Mouse (Mus musculus): ENCODE measurements around the gene Ttc9c. TPM values are rescaled to one million over a fixed set of nuclear protein-coding genes. Genes with fewer than 3 reads are reported as not detected.

Ttc9c gene
- 78.7 and 83.9 TPM in 2 replicates for polyA plus RNA-seq (2016; fragmentation: Nextera tagmentation; extraction: Ambion mirVana)

GRCm38 (mm10) chr19:8818801-8819595, at the start of gene Ttc9c:
TSS of gene Ttc9c (minus strand) at chr19:8819333.
- Histone ChIP-seq H3K9me3 (no peaks in the 10 kb centered on the region), H3K27me3 (no peaks in the 10 kb centered on the region), H3K36me3 (replicated peaks) (peaks cover 38% of the 10 kb centered on the region), H3K4me1 (peaks cover 55% of the 10 kb centered on the region), H3K4me2 (peak within 1 kb of the TSS; percentile 98), H3K4me3 (replicated peaks) (peak within 1 kb of the TSS; percentile 99), H3K27ac (peak within 1 kb of the TSS; percentile 100), H3K9ac (peak within 1 kb of the TSS; percentile 98)
- peak; percentile 94 for ATAC-seq (ENCODE audit: low FRiP score)
- under 1% methylated on average over 33 of the region's 33 CpGs for WGBS

- no peak overlapping the region for H3K9ac ChIP-seq
- H3K36me3 ChIP-seq (replicated peaks) = no peaks in the 10 kb centered on the region
- H3K27me3 ChIP-seq = no peaks in the 10 kb centered on the region
- WGBS = 85% methylated on average over 6 of the region's 6 CpGs
- no peak overlapping the region for H3K4me2 ChIP-seq
- no peaks in the 10 kb centered on the region for H3K9me3 ChIP-seq
- ATAC-seq (ENCODE audit: low FRiP score) = no peak
- no peak overlapping the region for H3K4me3 ChIP-seq (replicated peaks)
- H3K27ac ChIP-seq = no peak overlapping the region
- H3K4me1 ChIP-seq = no peaks in the 10 kb centered on the region
These were observed 45.1 kb upstream of the Ttc9c start for GRCm38 (mm10) chr19:8864265-8864664.

- no peak for ATAC-seq (ENCODE audit: low FRiP score)
- H3K4me1 ChIP-seq = no peaks in the 10 kb centered on the region
- no peaks in the 10 kb centered on the region for H3K27me3 ChIP-seq
- 18% methylated on average over 1 of the region's 1 CpGs for WGBS
- H3K36me3 ChIP-seq (replicated peaks) = no peaks in the 10 kb centered on the region
- H3K9me3 ChIP-seq = no peaks in the 10 kb centered on the region
- no peak overlapping the region for H3K4me3 ChIP-seq (replicated peaks)
- H3K27ac ChIP-seq = no peak overlapping the region
- no peak overlapping the region for H3K9ac ChIP-seq
- no peak overlapping the region for H3K4me2 ChIP-seq
These were observed 39.9 kb upstream of the Ttc9c start for GRCm38 (mm10) chr19:8859018-8859417.

- Histone ChIP-seq H3K9ac (no peak overlapping the region), H3K27me3 (no peaks in the 10 kb centered on the region), H3K27ac (no peak overlapping the region), H3K4me1 (no peaks in the 10 kb centered on the region), H3K36me3 (replicated peaks) (no peaks in the 10 kb centered on the region), H3K4me3 (replicated peaks) (no peak overlapping the region), H3K4me2 (no peak overlapping the region), H3K9me3 (no peaks in the 10 kb centered on the region)
- no peak for ATAC-seq (ENCODE audit: low FRiP score)
- WGBS = 50% methylated on average over 4 of the region's 4 CpGs
These were observed 38.6 kb upstream of the Ttc9c start for GRCm38 (mm10) chr19:8857689-8858088.

- Histone ChIP-seq H3K9ac (no peak overlapping the region), H3K27me3 (peaks cover 4% of the 10 kb centered on the region; the same call in 1 of the 2 replicates), H3K9me3 (no peaks in the 10 kb centered on the region), H3K4me1 (no peaks in the 10 kb centered on the region), H3K4me2 (no peak overlapping the region), H3K4me3 (replicated peaks) (no peak overlapping the region), H3K36me3 (replicated peaks) (peaks cover 9% of the 10 kb centered on the region), H3K27ac (no peak overlapping the region)
- WGBS = 95% methylated on average over 3 of the region's 3 CpGs
- no peak for ATAC-seq (ENCODE audit: low FRiP score)
These were observed 34.0 kb upstream of the Ttc9c start for GRCm38 (mm10) chr19:8853117-8853516.

GRCm38 (mm10) chr19:8852236-8852928, 33.2 kb upstream of the Ttc9c start:
- ATAC-seq (ENCODE audit: low FRiP score) = no peak
- H3K9me3 ChIP-seq = no peaks in the 10 kb centered on the region
- no peaks in the 10 kb centered on the region for H3K4me1 ChIP-seq
- WGBS = 66% methylated on average over 10 of the region's 10 CpGs
- H3K4me2 ChIP-seq = no peak overlapping the region
- H3K27me3 ChIP-seq = peaks cover 4% of the 10 kb centered on the region; the same call in 1 of the 2 replicates
- no peak overlapping the region for H3K4me3 ChIP-seq (replicated peaks)
- H3K36me3 ChIP-seq (replicated peaks) = peaks cover 15% of the 10 kb centered on the region
- no peak overlapping the region for H3K27ac ChIP-seq
- no peak overlapping the region for H3K9ac ChIP-seq

GRCm38 (mm10) chr19:8851639-8852038, 32.5 kb upstream of the Ttc9c start:
- Histone ChIP-seq H3K4me2 (no peak overlapping the region), H3K27me3 (peaks cover 4% of the 10 kb centered on the region; the same call in 1 of the 2 replicates), H3K9ac (no peak overlapping the region), H3K9me3 (no peaks in the 10 kb centered on the region), H3K4me3 (replicated peaks) (no peak overlapping the region), H3K4me1 (no peaks in the 10 kb centered on the region), H3K27ac (no peak overlapping the region), H3K36me3 (replicated peaks) (peaks cover 23% of the 10 kb centered on the region)
- 55% methylated on average over 7 of the region's 7 CpGs for WGBS
- ATAC-seq (ENCODE audit: low FRiP score) = no peak

GRCm38 (mm10) chr19:8850402-8850901, 31.3 kb upstream of the Ttc9c start, which contains the start of gene Lrrn4cl:
TSS of gene Lrrn4cl (plus strand) at chr19:8850768.
- H3K4me2 ChIP-seq = no peak within 1 kb of the TSS

GRCm38 (mm10) chr19:8848356-8848755, 29.2 kb upstream of the Ttc9c start:
- H3K9ac ChIP-seq = no peak overlapping the region
- ATAC-seq (ENCODE audit: low FRiP score) = no peak
- 74% methylated on average over 5 of the region's 5 CpGs for WGBS
- H3K4me3 ChIP-seq (replicated peaks) = no peak overlapping the region
- peaks cover 4% of the 10 kb centered on the region; the same call in 1 of the 2 replicates for H3K27me3 ChIP-seq
- H3K4me2 ChIP-seq = no peak overlapping the region
- H3K36me3 ChIP-seq (replicated peaks) = peaks cover 35% of the 10 kb centered on the region
- H3K9me3 ChIP-seq = no peaks in the 10 kb centered on the region
- no peak overlapping the region for H3K27ac ChIP-seq
- no peaks in the 10 kb centered on the region for H3K4me1 ChIP-seq

More at GRCm38 (mm10) chr19:8850402-8850901, 31.3 kb upstream of the Ttc9c start, which contains the start of gene Lrrn4cl:
- peaks cover 4% of the 10 kb centered on the region; the same call in 1 of the 2 replicates for H3K27me3 ChIP-seq
- H3K9ac ChIP-seq = peak within 1 kb of the TSS; percentile 7; the same call in 1 of the 2 replicates
- WGBS = 40% methylated on average over 7 of the region's 7 CpGs
- no peak within 1 kb of the TSS for H3K27ac ChIP-seq
- no peak for ATAC-seq (ENCODE audit: low FRiP score)
- H3K4me1 ChIP-seq = no peaks in the 10 kb centered on the region
- H3K36me3 ChIP-seq (replicated peaks) = peaks cover 35% of the 10 kb centered on the region
- no peak within 1 kb of the TSS for H3K4me3 ChIP-seq (replicated peaks)
- H3K9me3 ChIP-seq = no peaks in the 10 kb centered on the region

- ATAC-seq (ENCODE audit: low FRiP score) = no peak
- H3K27ac ChIP-seq = no peak overlapping the region
- no peak overlapping the region for H3K9ac ChIP-seq
- no peaks in the 10 kb centered on the region for H3K9me3 ChIP-seq
- peaks cover 18% of the 10 kb centered on the region for H3K4me1 ChIP-seq
- no peak overlapping the region for H3K4me3 ChIP-seq (replicated peaks)
- peaks cover 44% of the 10 kb centered on the region for H3K36me3 ChIP-seq (replicated peaks)
- 62% methylated on average over 5 of the region's 5 CpGs for WGBS
- no peak overlapping the region for H3K4me2 ChIP-seq
- H3K27me3 ChIP-seq = no peaks in the 10 kb centered on the region
These were observed 25.4 kb upstream of the Ttc9c start for GRCm38 (mm10) chr19:8844371-8845129.

- ATAC-seq (ENCODE audit: low FRiP score) = no peak
- Histone ChIP-seq H3K27me3 (no peaks in the 10 kb centered on the region), H3K4me1 (peaks cover 32% of the 10 kb centered on the region), H3K9me3 (no peaks in the 10 kb centered on the region), H3K36me3 (replicated peaks) (peaks cover 34% of the 10 kb centered on the region), H3K4me2 (no peak overlapping the region), H3K27ac (no peak overlapping the region), H3K9ac (no peak overlapping the region), H3K4me3 (replicated peaks) (no peak overlapping the region)
- WGBS = 89% methylated on average over 6 of the region's 6 CpGs
These were observed 23.8 kb upstream of the Ttc9c start for GRCm38 (mm10) chr19:8842961-8843360.

GRCm38 (mm10) chr19:8841012-8841411, 21.9 kb upstream of the Ttc9c start:
- Histone ChIP-seq H3K9ac (no peak overlapping the region; the same call in 1 of the 2 replicates), H3K27me3 (no peaks in the 10 kb centered on the region), H3K4me3 (replicated peaks) (peak overlapping the region; percentile 47; the same call in 1 of the 2 replicates), H3K9me3 (no peaks in the 10 kb centered on the region), H3K27ac (no peak overlapping the region), H3K4me2 (peak overlapping the region; percentile 84), H3K4me1 (peaks cover 36% of the 10 kb centered on the region), H3K36me3 (replicated peaks) (peaks cover 18% of the 10 kb centered on the region)
- no peak for ATAC-seq (ENCODE audit: low FRiP score)
- WGBS = 93% methylated on average over 7 of the region's 7 CpGs
